Mouse (Mus musculus): ENCODE data around the gene Chn1. TPM values are rescaled to one million over a fixed set of nuclear protein-coding genes. Genes with fewer than 3 reads are reported as not detected.

Chn1 gene
- polyA plus RNA-seq (2012; rRNA removed; ENCODE audit: low replicate concordance), result 18.2 and 38.7 TPM in 2 replicates

GRCm38 (mm10) chr2:73774786-73775682 lies at the start of gene Chn1:
Gene Chn1 (minus strand): TSS chr2:73775346.

GRCm38 (mm10) chr2:73580166-73580565 lies 195.0 kb downstream of the Chn1 start, which contains the start of gene Chrna1:
Gene Chrna1 (minus strand): TSS chr2:73580338.

Other genes with a start within 250 kb of the Chn1 start
- 19.7 and 59.6 TPM in 2 replicates for gene Wipf1, start 245.6 kb downstream of the Chn1 start, polyA plus RNA-seq (2012; rRNA removed; ENCODE audit: low replicate concordance)
- 0.07 and 1.6 TPM in 2 replicates for gene Chrna1, start 195.0 kb downstream of the Chn1 start, polyA plus RNA-seq (2012; rRNA removed; ENCODE audit: low replicate concordance)
- 7.5 and 15.7 TPM in 2 replicates for gene Atf2, start 117.3 kb upstream of the Chn1 start, polyA plus RNA-seq (2012; rRNA removed; ENCODE audit: low replicate concordance)
- 524 and 891 TPM in 2 replicates for gene Atp5g3, start 136.0 kb upstream of the Chn1 start, polyA plus RNA-seq (2012; rRNA removed; ENCODE audit: low replicate concordance)

Measured in mammary gland, adult 2 months (tissue).